In the genomic region with DNA sequence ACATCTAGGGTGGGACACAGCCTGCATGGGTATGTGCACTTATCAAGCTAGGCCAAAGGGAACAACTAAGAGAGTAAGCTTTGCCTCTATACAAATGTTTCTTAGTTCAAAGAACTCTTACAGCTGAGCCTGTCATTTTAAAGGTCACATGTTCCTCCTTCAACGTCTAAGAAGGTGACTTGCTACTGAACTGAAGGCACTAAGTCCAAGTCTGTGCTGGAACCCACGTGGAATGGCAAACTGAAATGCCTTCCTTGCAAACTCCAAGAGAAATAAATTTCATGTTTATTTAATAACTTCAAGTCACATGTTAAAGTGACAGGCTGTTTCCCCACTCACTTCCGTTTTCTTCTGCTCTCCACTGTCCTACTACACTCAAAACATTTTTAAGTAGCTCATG, we compare ENCODE assay signal across 18 mouse cellular contexts. TPM values are rescaled to one million over a fixed set of nuclear protein-coding genes. Genes with fewer than 3 reads are reported as not detected.
"Had no signal": no experiment of that assay in that cellular context is flagged by ENCODE, and none has a peak within 500 bp of the region (broad histone marks: within the 10 kb centered on the region; RNA-seq: fewer than 3 reads in every experiment).

No protein-coding gene starts in this region.

- H3K4me2 ChIP-seq: lung, embryonic 14.5 days; midbrain, embryonic 11.5 days; midbrain, embryonic 13.5 days; midbrain, embryonic 15.5 days; neural tube, embryonic 13.5 days; neural tube, embryonic 15.5 days had no signal

- H3K36me3 ChIP-seq: midbrain, embryonic 13.5 days; midbrain, embryonic 15.5 days; neural tube, embryonic 13.5 days; neural tube, embryonic 15.5 days had no signal

- H3K27ac ChIP-seq: midbrain, embryonic 13.5 days; midbrain, embryonic 15.5 days; neural tube, embryonic 13.5 days; neural tube, embryonic 15.5 days had no signal

- H3K4me3 ChIP-seq: midbrain, embryonic 13.5 days; midbrain, embryonic 15.5 days; neural tube, embryonic 13.5 days; neural tube, embryonic 15.5 days had no signal

- H3K27me3 ChIP-seq: midbrain, embryonic 15.5 days; neural tube, embryonic 13.5 days; neural tube, embryonic 15.5 days had no signal

- DNase-seq: lung, adult 18-20 months; lung, postnatal 4 days; right cerebral cortex, adult 18-20 months; right cerebral cortex, postnatal 25 days; right cerebral cortex, postnatal 4 days had no signal

- H3K4me1 ChIP-seq: midbrain, embryonic 13.5 days; midbrain, embryonic 15.5 days; neural tube, embryonic 13.5 days; neural tube, embryonic 15.5 days had no signal

- ATAC-seq: midbrain, embryonic 13.5 days; midbrain, embryonic 15.5 days had no signal

- H3K9ac ChIP-seq: lung, embryonic 14.5 days; midbrain, embryonic 13.5 days; midbrain, embryonic 15.5 days; neural tube, embryonic 13.5 days; neural tube, embryonic 15.5 days had no signal

- H3K9me3 ChIP-seq: midbrain, embryonic 13.5 days; midbrain, embryonic 15.5 days; neural tube, embryonic 13.5 days; neural tube, embryonic 15.5 days had no signal

RNA-seq across cellular contexts. Expression of gene Mas1, which starts 10.5 kb away (rescaled TPM):
- total RNA-seq: midbrain, postnatal 0 days; monocyte, adult 5-6 weeks had no signal
- polyA plus RNA-seq: midbrain, embryonic 11.5 days; midbrain, embryonic 13.5 days; small intestine, adult 2 months had no signal

RNA-seq across cellular contexts. Expression of gene Mrgprh, which starts 18.4 kb away (rescaled TPM):
- total RNA-seq: midbrain, postnatal 0 days; monocyte, adult 5-6 weeks had no signal
- polyA plus RNA-seq: liver, embryonic 16.5 days; lung, embryonic 14.5 days; lung, embryonic 16.5 days; midbrain, embryonic 11.5 days; midbrain, embryonic 13.5 days; midbrain, embryonic 15.5 days; midbrain, postnatal 0 days; neural tube, embryonic 11.5 days; neural tube, embryonic 13.5 days; neural tube, embryonic 15.5 days; small intestine, adult 2 months; stomach, embryonic 14.5 days had no signal

RNA-seq across cellular contexts. Expression of gene Pnldc1, which starts 52.6 kb away (rescaled TPM):
- total RNA-seq: monocyte, adult 5-6 weeks had no signal
